9 mouse cellular contexts compared by ENCODE assay signal in the genomic region with DNA sequence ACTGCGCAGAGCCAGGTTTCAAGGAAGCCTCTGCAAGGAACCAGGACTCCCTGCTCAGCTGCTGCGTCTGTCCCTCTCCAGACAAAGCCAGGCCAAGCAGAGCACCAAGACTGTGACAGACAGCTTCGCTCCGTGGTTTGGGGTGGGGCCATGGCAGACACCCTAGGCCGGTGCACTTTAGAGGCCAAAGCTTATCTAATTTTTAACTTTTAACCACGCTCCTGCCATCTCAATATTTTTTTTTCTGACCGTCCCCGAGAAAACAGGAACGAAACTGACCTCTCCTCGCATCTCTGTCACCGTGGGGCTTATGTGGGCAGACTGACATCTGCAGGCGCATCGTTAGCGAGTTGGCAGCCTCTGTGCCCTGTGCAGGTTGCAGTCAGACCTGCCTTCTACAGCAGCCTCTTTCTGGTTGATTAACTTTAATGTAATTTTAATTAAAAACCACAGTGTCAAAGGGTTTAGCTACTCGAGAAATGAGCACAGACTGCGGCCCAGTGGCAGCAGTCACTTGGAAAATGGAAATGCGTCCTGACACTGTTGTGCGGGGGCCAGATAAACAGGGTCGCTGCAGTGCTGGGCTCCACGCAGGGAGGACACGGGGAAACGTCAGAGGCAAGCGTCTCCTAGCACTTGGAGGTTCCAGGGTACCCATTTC.
DNase-seq lines count a peak whose midpoint lies in the region; ATAC-seq and TF ChIP-seq lines count a peak whose summit lies in the region.
"Had no signal": no experiment of that assay in that cellular context is flagged by ENCODE, and none has a peak within 500 bp of the region (broad histone marks: within the 10 kb centered on the region; RNA-seq: fewer than 3 reads in every experiment).

No protein-coding gene starts in this region.

- 30% methylated on average over 23 of the region's 23 CpGs for WGBS in hindbrain, postnatal 0 days

- DNase-seq in cerebellum, postnatal 10 days, result peak; percentile 85 to 89
- peak; percentile 82 for DNase-seq in hindbrain, postnatal 0 days (ENCODE audit: low spot score)
- no peak for DNase-seq in ovary, postnatal 10 days (ENCODE audit: low spot score)
- no peak for DNase-seq in urinary bladder, postnatal 4 days (ENCODE audit: low spot score in 2 of 2)
- DNase-seq in gastrocnemius, adult 18-20 months (ENCODE audit: low spot score), result no peak
- DNase-seq: liver; spleen, adult 18-20 months had no signal

- H3K36me3 ChIP-seq in megakaryocyte, embryonic 14.5 days (replicated peaks; ENCODE audit: low read length), result no peaks in the 10 kb centered on the region
- H3K36me3 ChIP-seq in hindbrain, postnatal 0 days (ENCODE audit: insufficient read depth, low read length), result no peaks in the 10 kb centered on the region

- peaks cover 4% of the 10 kb centered on the region; the same call in 1 of the 2 replicates for H3K9me3 ChIP-seq in megakaryocyte, embryonic 14.5 days
- H3K9me3 ChIP-seq in hindbrain, postnatal 0 days (ENCODE audit: low read length), result no peaks in the 10 kb centered on the region

- peak overlapping the region; percentile 67; the same call in 1 of the 2 replicates for H3K27ac ChIP-seq in hindbrain, postnatal 0 days

- H3K4me3 ChIP-seq in megakaryocyte, embryonic 14.5 days (replicated peaks), result peak overlapping the region; percentile 80
- no peak overlapping the region for H3K4me3 ChIP-seq in hindbrain, postnatal 0 days (ENCODE audit: low read length)

- TF ChIP-seq CTCF in hindbrain, postnatal 0 days (IDR thresholded peaks at IDR 0.05; ENCODE audit: low read depth), result peak; percentile 29

- H3K4me2 ChIP-seq in hindbrain, postnatal 0 days (ENCODE audit: low read depth, low read length), result peak overlapping the region; percentile 42

- peaks cover 7% of the 10 kb centered on the region for H3K4me1 ChIP-seq in megakaryocyte, embryonic 14.5 days
- no peaks in the 10 kb centered on the region for H3K4me1 ChIP-seq in hindbrain, postnatal 0 days (ENCODE audit: insufficient read depth, low read length)

- peaks cover 3% of the 10 kb centered on the region for H3K27me3 ChIP-seq in megakaryocyte, embryonic 14.5 days (replicated peaks)
- H3K27me3 ChIP-seq in hindbrain, postnatal 0 days (ENCODE audit: insufficient read depth, low read length), result no peaks in the 10 kb centered on the region

- no peak for ATAC-seq in megakaryocyte, adult 5-6 weeks (ENCODE audit: poor library complexity, severe bottlenecking)
- peak; percentile 86 for ATAC-seq in hindbrain, postnatal 0 days

- no peak overlapping the region for H3K9ac ChIP-seq in hindbrain, postnatal 0 days (replicated peaks; ENCODE audit: low read length)

Comparison
In these comparisons a context has a peak if more than half of its experiments do, and no peak if none do; other contexts are left out.
1. DNase-seq: peak in cerebellum, postnatal 10 days (2 of 2) and hindbrain, postnatal 0 days (single experiment); none in ovary, postnatal 10 days (single experiment), urinary bladder, postnatal 4 days (0 of 2) and gastrocnemius, adult 18-20 months (single experiment).